Mouse (Mus musculus): ENCODE measurements around the gene Emx1.
"Not testable (repeated sequence)": the region's sequence is repeated elsewhere in the genome, so short reads cannot be mapped to it uniquely, and the experiment has no call there.

Gene Emx1

DNA sequence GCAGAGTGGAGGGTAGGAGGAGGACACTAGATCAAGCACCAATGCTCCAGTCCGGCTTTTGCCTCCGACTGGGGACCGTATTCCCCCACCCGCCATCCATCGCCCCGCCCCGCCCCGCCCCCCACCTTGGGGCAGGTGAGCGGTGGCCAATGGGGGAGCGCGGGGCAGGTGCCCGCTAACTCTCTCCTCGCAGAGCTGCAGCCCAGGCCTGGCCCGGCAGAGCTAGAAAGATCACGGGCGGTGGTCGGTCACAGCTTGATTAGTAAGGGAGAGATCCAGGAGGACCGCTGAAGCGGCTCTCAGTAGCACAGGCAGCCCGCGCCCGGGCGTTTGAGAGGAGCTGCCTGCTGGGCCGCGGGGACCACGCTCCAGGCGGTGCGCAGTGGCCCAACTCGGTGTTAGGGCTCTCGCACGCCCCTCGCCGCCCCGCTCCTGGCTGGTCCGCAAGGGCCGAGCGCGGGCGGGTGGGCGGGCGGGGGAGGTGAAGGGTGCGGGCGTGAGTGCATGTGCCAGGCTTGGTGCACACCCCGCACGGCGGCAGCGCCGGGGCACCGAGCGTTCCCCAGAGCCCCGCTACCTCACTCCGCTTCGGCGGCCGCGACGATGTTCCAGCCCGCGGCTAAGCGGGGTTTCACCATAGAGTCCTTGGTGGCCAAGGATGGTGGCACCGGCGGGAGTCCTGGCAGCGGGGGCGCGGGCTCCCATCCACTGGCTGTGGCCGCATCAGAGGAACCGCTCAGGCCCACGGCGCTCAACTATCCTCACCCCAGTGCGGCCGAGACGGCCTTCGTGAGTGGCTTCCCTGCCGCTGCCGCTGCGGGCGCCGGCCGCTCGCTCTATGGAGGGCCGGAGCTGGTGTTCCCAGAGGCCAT is at the start of gene Emx1:
Gene Emx1 (plus strand): TSS at position 99 of the 872 bp plus-strand sequence.
- DNase-seq (ENCODE audit: low read depth): no peak

DNA sequence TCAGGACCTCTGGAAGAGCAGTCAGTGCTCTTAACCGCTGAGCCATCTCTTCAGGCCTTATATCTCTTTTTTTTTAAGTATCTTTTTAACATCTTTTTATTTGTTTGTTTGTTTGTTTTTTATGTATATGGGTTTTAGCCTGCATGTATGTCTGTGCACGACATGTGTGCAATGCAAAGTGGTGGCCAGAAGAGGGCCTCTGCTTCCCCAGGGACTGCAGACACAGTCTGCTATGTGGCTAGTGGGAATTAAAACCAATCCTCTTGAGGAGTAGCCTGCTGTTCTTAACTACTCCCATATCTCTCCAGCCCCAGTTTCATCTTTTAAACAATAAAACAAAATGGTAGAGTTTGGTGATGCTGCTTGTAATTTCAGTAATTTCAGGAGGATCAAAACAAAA is 47.7 kb upstream of the Emx1 start:
- DNase-seq (ENCODE audit: low read depth): no peak

DNA sequence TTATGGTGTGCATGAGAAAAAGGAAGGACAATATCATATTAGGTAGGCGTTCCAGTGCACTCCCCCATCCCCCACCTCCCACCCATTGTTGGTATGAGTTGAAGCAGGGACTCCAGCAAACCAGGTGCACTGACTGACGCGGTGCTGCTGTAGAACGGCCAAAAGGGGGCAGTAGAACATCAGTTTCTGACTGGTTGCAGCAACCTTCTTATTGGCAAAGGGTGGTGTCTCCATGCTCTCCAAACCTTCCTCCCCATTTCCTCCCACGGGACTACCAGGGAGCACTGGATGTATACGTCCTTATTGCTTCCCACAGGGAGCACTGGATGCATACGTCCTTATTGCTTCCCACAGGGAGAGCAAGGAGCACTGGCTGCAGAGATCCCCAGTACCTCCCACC is 46.2 kb upstream of the Emx1 start:
- DNase-seq (ENCODE audit: low read depth): peak; percentile 84

DNA sequence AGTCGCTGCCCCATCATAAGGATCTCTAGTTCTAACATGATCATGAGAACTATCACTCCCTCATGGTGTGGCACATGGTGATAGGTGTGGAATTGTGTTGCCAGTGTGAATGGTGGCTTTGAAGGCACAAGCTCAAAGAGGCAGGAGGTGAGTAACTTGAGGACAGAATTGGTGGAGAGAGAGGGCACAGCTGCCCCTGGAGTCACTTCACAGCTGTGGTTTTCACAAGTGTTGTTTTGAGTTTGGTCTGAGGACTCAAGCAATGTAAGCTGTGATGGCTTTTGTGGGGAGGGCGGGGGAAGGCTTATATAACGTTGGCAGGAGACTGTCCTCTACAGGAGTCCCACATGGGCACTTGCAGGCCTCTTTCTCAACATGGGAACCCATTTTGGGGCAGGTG is 42.8 kb upstream of the Emx1 start:
- DNase-seq (ENCODE audit: low read depth): no peak

- no peak for DNase-seq (ENCODE audit: low read depth)
These were observed 39.6 kb upstream of the Emx1 start for GRCm38 (mm10) chr6:85147636-85148035.

DNA sequence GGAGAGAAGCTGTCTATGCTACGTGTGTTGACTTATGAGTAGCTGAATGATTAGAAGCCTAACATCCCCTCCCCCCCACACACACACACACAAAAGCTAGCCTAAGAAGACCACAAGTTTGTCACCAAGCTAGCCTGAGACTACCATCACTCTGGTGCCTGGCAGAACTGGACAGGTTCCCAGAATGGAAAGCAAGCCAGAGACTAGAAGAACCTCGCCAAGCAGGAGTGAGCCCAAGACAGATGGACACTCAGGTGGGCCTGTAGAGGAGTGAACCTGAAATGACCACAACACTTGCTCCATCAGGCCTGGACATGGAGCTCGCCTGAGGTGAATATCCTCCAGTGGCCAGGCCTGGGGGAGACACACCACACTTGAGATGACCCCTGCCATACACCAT is 36.9 kb upstream of the Emx1 start:
- no peak for DNase-seq (ENCODE audit: low read depth)

DNA sequence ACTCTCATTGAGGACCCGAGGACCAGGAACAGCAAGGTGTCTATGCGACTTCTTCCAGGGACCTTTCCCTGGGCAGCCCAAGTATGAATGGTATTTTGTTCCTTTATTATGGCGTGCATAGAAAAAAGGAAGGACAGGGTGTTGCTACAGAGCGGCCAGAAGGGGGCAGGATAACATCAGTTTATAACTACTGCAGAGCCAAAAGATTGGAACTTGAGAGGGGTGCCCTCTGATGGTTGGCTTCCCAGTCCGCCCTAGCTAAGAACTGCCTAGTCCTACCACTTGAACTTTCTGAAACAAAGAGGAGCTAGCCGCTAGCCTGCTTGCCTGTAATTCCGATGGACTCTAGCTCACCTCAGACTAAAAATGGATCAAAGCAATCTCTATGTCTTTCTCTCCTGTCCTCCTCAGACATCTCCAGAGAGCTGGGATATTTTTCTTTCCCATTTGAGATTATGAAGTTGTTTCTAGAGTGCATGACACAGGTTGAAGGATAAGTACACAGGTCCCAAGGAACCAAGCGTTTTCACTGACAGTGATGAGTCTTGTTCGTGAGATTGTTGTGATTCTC is 33.2 kb upstream of the Emx1 start:
- peak; percentile 93 for DNase-seq (ENCODE audit: low read depth)

GRCm38 (mm10) chr6:85154861-85155528 is 32.2 kb upstream of the Emx1 start:
- DNase-seq (ENCODE audit: low read depth): peak; percentile 63

GRCm38 (mm10) chr6:85156551-85156950 is 30.7 kb upstream of the Emx1 start:
- not testable (repeated sequence) for DNase-seq (ENCODE audit: low read depth)

DNA sequence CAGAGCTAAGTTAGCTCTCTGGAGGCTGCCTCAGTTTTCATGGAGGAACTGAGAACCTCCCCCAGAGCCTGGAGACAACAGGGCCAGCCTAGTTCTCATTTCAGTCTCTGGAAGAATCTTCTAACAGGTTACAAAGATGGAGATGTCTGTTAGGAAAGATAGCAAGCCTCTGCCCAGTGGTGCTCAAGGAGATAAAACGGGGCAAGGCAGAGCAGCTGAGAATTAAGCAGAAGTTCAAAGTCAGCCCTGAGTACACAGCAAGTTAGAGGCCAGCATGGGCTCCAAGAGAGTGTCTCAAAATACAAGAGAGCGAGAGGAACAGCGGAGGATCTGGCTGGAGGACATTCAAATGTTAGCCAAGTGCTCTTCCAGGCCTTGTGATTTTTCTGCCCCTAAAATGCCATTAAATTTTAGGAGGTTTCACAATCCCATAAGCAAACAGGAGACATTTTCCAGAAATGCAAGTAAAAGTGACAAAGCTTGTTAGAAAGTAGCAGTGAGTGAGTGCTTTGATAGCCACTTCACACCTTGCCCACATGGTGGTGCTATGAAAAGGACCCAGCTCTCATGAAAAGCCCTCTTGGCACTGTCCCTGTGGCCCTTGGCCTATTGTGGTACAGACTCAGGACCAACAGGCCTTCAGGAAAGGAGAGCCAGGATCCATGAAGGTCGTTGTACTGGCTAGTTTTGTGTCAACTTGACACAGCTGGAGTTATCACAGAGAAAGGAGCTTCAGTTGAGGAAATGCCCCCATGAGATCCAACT is 29.0 kb upstream of the Emx1 start:
- peak; percentile 48 for DNase-seq (ENCODE audit: low read depth)

DNA sequence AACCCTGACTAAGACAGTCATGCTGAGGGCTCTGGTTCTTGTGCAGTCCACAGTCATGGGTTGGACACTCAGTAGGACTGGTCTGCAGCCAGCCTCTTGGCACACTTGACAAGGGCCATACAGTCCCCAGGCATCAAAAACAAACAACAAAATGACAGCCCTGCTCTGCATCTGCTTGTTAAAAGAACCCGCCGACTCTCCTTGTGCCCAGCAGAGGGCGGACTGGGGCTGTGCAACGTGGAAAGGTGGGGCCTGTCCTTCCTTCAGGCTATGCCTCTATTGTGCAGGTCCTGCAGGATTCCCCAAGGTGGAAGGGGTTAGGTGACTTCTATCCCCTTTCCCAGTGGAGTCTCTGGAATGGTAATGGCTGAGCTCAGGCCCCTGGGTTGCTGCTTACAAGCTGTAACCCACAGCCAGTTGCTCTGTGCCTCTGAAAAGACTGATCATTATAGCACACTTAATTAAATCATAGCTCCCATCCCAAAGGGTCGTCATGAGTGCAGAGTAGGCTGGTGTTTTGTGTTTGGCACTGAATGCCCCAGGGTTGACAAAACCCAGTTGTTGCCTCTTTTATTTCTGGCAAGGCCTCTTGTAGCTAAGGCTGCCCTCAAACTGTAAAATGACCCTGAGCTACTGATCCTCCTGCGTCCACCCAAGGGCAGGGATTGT is 28.0 kb upstream of the Emx1 start:
- peak; percentile 80 for DNase-seq (ENCODE audit: low read depth)

GRCm38 (mm10) chr6:85160201-85160923 is 26.9 kb upstream of the Emx1 start:
- DNase-seq (ENCODE audit: low read depth): peak; percentile 92

GRCm38 (mm10) chr6:85165440-85165921 is 21.8 kb upstream of the Emx1 start:
- DNase-seq (ENCODE audit: low read depth): no peak

GRCm38 (mm10) chr6:85179569-85179968 is 7.7 kb upstream of the Emx1 start:
- DNase-seq (ENCODE audit: low read depth): peak; percentile 58

- DNase-seq (ENCODE audit: low read depth): no peak
These were observed 7.2 kb upstream of the Emx1 start for GRCm38 (mm10) chr6:85180036-85180435.

- DNase-seq (ENCODE audit: low read depth): no peak
These were observed 3.3 kb upstream of the Emx1 start for GRCm38 (mm10) chr6:85183951-85184350.

GRCm38 (mm10) chr6:85186033-85186743 is 1.1 kb upstream of the Emx1 start:
- no peak for DNase-seq (ENCODE audit: low read depth)

DNA sequence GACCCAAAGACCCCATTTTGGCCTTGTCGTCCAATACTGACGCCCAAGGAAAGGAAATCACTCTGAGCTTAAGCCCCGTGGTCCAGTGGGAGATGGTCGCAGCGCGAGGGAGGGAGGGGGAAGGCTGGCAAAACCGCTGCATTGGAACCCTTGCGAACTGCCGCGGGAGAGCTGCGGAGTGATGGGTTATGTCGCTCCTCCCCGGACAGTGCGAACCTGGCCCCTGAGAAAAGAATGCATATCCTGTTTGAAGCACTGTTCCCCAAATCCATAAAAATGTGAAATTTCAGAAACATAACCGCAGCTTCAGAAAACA is 536 bp upstream of the Emx1 start:
- DNase-seq (ENCODE audit: low read depth): no peak

DNA sequence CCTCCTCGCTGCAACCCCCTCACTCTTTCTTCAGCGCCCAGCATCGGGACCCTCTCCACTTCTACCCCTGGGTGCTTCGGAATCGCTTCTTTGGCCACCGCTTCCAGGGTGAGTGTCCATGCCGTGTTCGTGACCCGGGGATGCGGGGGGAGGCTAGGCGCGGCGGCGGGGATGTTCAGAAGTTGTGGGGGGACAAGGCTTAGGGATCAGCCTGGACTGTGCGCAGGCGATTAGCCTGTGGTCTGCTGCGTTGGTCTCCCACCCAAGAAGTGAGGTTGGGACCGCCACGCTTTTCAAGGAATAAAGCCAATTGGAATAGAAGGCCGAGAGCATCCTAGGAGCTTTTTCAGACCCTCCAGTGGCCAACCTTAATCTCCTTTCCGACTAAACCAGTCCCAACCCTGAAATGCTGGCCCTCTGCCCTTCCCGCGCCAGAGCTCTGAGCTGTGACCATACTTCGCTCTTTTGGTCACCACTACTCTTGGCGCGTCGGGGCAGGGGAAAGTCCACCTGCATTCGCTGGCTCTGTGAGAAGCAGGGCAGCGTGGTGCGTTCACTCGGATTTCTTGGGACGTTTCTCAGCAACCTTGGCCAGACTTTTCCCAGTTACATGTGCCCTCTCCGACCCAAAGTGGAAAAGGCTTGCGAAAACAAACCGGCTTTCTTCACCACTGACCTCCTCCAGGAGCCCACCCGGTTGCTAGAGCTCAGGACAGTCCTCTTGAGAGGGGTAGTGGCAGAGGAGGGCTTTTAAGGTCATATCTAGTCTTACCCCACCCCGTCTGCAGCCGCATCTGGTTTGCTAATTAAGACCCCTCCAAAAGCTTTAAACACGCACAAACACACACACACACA is 1.2 kb downstream of the Emx1 start:
- DNase-seq (ENCODE audit: low read depth): no peak
